Mouse (Mus musculus): ENCODE measurements around the gene Mtx2. TPM values are rescaled to one million over a fixed set of nuclear protein-coding genes. Genes with fewer than 3 reads are reported as not detected.
A peak's percentile ranks its signal among the peaks of the same experiment; 100 is the strongest.

Gene Mtx2
- 48.7 and 52.4 TPM in 2 replicates for total RNA-seq (2014; fragmentation: Nextera tagmentation)
- 33.7 and 34.5 TPM in 2 replicates for total RNA-seq (2017)

GRCm38 (mm10) chr2:74825730-74826430, at the start of gene Mtx2:
Gene Mtx2 (plus strand): TSS chr2:74825803.
- ATAC-seq (replicated peaks; ENCODE audit: poor library complexity, severe bottlenecking) = peak; percentile 93

- ATAC-seq (replicated peaks; ENCODE audit: poor library complexity, severe bottlenecking) = no peak
Observed at GRCm38 (mm10) chr2:74777536-74778275, 47.9 kb upstream of the Mtx2 start.

DNA sequence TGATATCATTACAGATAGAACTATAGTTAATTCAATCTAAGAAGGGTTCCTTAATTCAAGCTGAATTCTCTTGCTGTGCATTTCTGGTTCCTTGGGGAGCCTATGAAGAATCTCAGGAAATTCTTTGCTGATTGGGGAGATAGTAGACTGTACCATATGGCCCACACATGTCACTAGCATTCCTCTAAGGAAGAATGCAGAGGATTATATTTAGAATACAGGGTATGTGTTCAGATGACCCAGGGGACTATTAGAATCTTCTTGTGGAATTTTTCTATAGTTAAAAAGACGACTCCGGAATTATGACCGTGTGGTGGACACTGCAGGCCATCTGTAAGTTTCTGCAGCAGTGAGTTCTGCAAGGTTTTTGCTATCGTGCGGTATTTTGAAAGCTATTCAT, 44.2 kb upstream of the Mtx2 start:
- no peak for ATAC-seq (replicated peaks; ENCODE audit: poor library complexity, severe bottlenecking)

DNA sequence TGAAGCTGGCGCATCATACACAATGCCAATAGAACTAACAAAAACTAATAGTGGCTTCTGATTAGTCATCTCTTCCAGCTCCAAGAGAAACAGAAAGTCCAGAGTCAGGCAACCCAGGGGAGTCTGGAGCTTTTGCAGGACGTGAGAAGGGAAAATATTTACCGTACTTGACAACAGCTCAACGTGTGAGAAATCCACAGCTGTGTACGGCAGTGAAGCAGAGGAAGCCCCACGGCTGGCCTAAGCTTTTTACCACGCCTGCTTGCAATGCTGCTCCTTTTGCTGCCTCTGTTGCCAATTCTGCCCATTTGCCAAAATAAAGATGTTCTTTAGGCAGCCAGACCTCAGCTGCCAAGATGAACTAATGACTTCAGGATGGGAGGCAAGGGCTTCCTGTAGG, 30.1 kb upstream of the Mtx2 start:
- no peak for ATAC-seq (replicated peaks; ENCODE audit: poor library complexity, severe bottlenecking)

- no peak for ATAC-seq (replicated peaks; ENCODE audit: poor library complexity, severe bottlenecking)
Observed at GRCm38 (mm10) chr2:74808431-74808830, 17.2 kb upstream of the Mtx2 start.

DNA sequence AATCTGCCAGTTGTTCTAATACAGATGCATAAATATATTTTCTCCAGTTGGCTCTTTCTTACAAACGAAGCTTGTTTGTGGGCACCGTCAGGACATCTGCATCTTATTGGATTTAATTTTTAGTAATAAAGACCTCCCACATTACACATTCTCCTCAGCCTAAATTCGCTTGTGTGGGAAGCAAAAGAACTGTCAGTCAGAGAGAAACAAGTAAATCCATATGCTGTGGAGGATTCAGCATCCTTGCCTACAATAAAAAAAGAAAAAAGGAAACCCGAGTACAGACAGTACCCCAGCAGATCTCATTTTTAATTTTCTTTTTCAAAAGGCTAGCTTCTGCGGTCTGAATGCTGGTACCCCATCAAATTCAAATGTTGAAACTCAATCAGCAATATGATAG, 2.9 kb upstream of the Mtx2 start:
- no peak for ATAC-seq (replicated peaks; ENCODE audit: poor library complexity, severe bottlenecking)

DNA sequence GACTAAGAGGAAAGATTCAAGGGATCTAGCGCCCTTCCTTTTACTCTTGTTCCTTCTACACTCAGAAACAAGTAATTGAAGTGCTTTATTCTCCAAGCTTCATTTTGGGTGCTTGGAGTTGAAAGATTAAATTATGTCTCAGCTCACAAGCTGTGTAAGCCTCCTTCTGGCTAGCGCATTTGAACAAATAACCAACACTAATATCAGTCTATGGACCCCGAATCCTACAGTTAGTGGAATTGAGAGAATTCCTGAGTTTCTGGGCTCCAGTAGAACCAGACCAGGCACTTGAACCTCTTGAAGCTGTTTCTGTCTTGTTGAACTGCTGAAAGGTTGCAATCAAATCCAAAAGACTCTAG, 253 bp upstream of the Mtx2 start:
- ATAC-seq (replicated peaks; ENCODE audit: poor library complexity, severe bottlenecking) = 0 out of 2 replicates have a peak, but pooled peaks have one; percentile 5

- ATAC-seq (replicated peaks; ENCODE audit: poor library complexity, severe bottlenecking) = no peak
Observed at GRCm38 (mm10) chr2:74846992-74847391, 21.4 kb downstream of the Mtx2 start.

DNA sequence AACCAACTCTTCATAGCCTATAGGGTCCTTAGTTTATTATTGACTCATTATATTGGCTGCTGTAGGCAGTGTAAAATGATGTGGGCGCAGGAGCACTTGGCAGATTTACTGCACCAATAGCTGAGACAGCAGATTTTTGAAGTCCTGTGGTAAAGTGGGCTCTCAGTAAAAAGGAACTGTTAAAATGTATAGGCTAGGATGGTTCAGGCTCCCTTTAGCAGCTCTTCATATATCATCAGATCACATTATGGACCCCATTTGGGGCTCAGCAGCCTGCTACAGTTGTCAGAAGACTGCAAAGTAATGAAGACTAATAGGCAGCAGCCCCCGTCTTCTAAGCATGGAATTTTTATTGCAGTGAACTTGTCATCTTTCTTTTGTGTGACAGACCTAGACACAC, 21.9 kb downstream of the Mtx2 start:
- ATAC-seq (replicated peaks; ENCODE audit: poor library complexity, severe bottlenecking) = no peak

DNA sequence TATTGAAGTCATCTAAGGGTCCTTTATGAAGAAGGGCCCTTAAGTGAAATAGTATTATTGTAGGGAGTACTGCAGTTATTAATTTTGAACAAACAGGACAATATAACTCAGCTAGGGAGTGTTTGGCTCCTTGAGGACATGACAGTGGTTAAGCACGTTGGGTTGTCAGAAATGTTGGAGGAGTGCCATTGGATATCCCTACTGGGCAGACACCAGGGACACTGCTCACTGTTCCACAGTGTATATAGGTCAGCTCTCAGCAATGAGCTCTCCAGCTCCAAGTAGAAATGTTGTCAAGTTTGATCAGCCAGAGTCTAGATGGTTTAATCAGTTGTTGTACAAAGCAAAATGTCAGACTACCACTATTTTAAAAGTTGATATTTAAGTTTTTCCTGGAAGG, 24.4 kb downstream of the Mtx2 start:
- no peak for ATAC-seq (replicated peaks; ENCODE audit: poor library complexity, severe bottlenecking)

GRCm38 (mm10) chr2:74862070-74862476, 36.5 kb downstream of the Mtx2 start:
- ATAC-seq (replicated peaks; ENCODE audit: poor library complexity, severe bottlenecking) = no peak

- no peak for ATAC-seq (replicated peaks; ENCODE audit: poor library complexity, severe bottlenecking)
Observed at GRCm38 (mm10) chr2:74865414-74865813, 39.8 kb downstream of the Mtx2 start.

GRCm38 (mm10) chr2:74874043-74874442, 48.4 kb downstream of the Mtx2 start:
- no peak for ATAC-seq (replicated peaks; ENCODE audit: poor library complexity, severe bottlenecking)

DNA sequence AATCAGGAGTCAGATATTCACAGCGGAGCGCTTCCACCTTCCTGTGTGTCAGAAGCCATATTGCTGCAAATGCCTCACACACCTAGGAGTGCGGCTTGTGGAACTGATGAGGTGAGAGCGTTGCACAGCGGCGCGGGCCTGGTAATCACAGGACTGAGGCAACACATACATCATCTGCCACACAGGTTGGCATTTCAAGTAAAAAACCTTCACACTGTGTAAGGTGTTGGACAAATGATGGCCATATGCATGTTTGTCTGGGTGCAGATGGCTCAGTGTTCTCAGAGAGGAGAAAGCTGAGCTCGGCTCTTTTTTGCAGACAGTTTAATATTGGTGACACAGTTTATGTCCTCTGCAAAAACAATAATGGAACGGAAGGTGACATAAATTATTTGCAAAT, 58.8 kb downstream of the Mtx2 start:
- no peak for ATAC-seq (replicated peaks; ENCODE audit: poor library complexity, severe bottlenecking)

GRCm38 (mm10) chr2:74891868-74892267, 66.3 kb downstream of the Mtx2 start:
- ATAC-seq (replicated peaks; ENCODE audit: poor library complexity, severe bottlenecking) = no peak

DNA sequence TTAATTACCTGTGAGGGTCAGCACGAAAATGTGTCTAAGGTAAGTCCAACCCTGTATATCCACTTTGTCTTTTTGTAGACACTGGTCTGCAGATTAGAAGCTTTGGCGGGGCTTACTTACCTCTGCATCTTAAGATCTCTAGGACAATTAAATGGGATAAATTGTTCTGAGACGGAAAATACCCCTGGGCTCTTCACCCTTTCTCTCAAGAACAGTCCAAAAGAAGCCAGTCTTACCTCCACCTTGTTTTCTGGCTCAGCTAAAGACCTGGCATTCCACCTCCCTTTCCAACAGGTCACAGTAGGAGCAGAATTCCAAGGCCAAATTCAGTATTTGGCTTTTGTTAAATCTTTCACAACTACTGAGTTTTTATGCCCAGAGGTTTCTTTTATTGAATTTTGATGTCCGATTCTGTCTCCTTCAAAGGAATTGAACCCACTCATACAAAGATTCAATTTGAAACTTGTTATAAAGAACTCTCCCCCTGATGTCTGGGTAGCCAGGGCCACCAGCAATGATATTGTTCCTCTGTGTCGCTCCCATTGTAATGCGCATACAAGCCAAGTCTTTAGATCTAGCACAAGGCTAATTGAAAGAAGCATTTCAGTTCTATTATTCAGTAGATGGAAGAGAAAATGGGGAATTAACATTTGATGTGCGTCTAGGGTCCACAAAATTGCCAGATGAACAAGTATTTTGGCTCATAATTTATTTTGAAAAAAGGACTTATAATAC, 67.4 kb downstream of the Mtx2 start:
- no peak for ATAC-seq (replicated peaks; ENCODE audit: poor library complexity, severe bottlenecking)

DNA sequence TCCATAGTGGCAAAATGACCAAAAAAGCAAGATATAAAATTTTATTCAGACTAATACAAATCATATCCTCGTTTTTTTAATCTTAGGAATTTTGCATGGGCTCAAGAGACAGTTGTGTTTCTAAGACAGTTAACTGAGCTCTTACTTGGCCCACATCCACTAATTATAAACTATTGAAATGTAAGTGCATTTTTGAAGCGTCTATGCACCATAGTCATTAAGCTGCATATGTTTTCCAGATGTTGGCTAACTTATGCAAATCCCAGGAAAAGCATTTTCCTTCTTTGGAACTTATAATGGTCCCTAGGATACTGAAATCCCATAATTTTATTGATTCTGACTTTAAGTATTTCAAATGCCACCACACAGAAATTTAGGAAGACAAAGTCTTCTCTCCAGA, 68.5 kb downstream of the Mtx2 start:
- no peak for ATAC-seq (replicated peaks; ENCODE audit: poor library complexity, severe bottlenecking)

DNA sequence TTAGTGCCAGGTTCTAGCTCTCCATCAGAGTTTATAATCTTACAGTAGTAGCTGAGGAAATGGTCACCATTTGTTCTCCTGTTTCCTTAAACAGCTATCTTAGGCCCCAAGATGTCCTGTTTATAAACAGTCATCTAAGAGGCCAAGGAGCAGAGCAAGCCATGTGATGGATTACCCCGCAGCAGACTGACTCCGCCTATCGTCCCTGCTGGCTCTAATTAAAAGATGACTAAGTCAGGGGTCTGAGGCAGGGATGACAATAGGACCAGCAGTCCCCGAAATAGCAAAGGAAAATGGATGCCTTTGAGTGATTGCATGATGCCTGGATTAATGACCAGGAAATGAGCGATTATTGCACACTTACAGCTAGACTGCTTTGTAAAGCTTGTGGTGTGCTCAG, 74.4 kb downstream of the Mtx2 start:
- no peak for ATAC-seq (replicated peaks; ENCODE audit: poor library complexity, severe bottlenecking)

GRCm38 (mm10) chr2:74901764-74902295, 76.2 kb downstream of the Mtx2 start:
- no peak for ATAC-seq (replicated peaks; ENCODE audit: poor library complexity, severe bottlenecking)

DNA sequence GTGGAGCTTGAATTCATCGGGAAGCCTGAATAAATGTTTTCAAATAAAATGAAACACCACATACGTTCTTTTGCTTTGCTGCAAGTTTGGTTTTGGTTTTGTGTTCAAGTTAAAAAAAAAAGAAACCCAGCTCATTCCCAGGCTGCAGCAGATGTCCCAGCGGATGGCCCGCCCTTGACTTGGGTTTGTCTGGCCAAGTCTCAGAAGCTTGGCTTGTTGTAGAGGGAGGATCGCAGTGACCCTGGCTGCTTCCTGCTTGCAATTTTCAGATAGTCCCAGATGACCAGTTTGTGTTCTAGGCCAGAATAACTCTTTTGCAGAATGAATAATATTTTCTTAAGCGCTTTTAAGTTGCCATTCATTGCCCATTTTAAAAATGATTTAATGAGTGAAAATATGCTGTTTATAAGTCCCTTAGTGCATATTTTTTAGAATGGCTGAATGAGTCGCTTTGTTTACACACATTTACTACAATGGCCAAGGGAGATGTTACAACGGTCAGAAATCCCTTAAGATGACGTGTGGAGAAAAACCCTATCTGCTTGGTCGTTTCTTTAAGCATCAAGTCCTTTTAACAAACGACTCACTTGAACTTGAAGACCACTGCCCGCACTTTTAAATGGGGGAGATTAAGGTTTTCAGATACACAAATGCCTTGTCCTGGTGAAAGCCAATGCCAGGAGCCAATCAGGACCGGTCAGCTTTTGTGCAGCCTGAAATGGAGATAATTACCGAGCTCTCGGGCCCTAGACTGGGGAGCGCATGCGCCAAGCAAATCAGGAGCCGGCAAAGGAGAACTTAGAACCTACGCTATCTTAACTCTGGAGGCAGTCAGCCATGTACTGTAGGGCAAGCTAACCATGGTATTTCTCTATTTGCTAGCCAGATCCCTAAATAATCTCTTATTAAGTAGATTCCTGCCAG, 82.0 kb downstream of the Mtx2 start:
- ATAC-seq (replicated peaks; ENCODE audit: poor library complexity, severe bottlenecking) = no peak
